Mouse (Mus musculus) lung, postnatal 14 days (tissue): ENCODE measurements at regions not wholly inside any gene's neighbourhood (a gene's known extent, or its start where the extent isn't known, plus 50 kb on each side); places are given as distances from the start of the nearest gene placed in this dataset.
A peak's percentile ranks its signal among the peaks of the same experiment; 100 is the strongest.

Experiments used
- DNase-seq: peaks from one replicate; pipeline ENCODE4 v3.0.0; 2021

GRCm38 (mm10) chr9:32006350-32006749, 93.1 kb upstream of the Barx2 start:
- no peak for DNase-seq

- peak; percentile 12 for DNase-seq
These were observed 97.9 kb upstream of the Barx2 start for GRCm38 (mm10) chr9:32010953-32011770.

- no peak for DNase-seq
These were observed 99.7 kb upstream of the Arhgap32 start for GRCm38 (mm10) chr9:32016286-32016685.

- DNase-seq = peak; percentile 38
These were observed 97.9 kb upstream of the Arhgap32 start for GRCm38 (mm10) chr9:32018020-32018419.

- no peak for DNase-seq
These were observed 96.2 kb upstream of the Arhgap32 start for GRCm38 (mm10) chr9:32019786-32020185.

- peak; percentile 18 for DNase-seq
These were observed 94.8 kb upstream of the Arhgap32 start for GRCm38 (mm10) chr9:32020942-32021731.

- DNase-seq = no peak
These were observed 94.2 kb upstream of the Arhgap32 start for GRCm38 (mm10) chr9:32021755-32022154.

GRCm38 (mm10) chr9:32022996-32023395, 92.9 kb upstream of the Arhgap32 start:
- DNase-seq = no peak

GRCm38 (mm10) chr9:32024767-32025166, 91.2 kb upstream of the Arhgap32 start:
- no peak for DNase-seq

- peak; percentile 40 for DNase-seq
These were observed 88.0 kb upstream of the Arhgap32 start for GRCm38 (mm10) chr9:32027962-32028361.

GRCm38 (mm10) chr9:32029001-32029400, 86.9 kb upstream of the Arhgap32 start:
- no peak for DNase-seq

GRCm38 (mm10) chr9:32029786-32030185, 86.2 kb upstream of the Arhgap32 start:
- DNase-seq = no peak

GRCm38 (mm10) chr9:32030203-32030602, 85.7 kb upstream of the Arhgap32 start:
- DNase-seq = no peak

GRCm38 (mm10) chr9:32031950-32032453, 83.9 kb upstream of the Arhgap32 start:
- peak; percentile 76 for DNase-seq

GRCm38 (mm10) chr9:32032521-32033185, 83.3 kb upstream of the Arhgap32 start:
- peak; percentile 42 for DNase-seq

- no peak for DNase-seq
These were observed 82.0 kb upstream of the Arhgap32 start for GRCm38 (mm10) chr9:32033937-32034336.

- DNase-seq = no peak
These were observed 75.9 kb upstream of the Arhgap32 start for GRCm38 (mm10) chr9:32039999-32040398.

GRCm38 (mm10) chr9:32043344-32043743, 72.6 kb upstream of the Arhgap32 start:
- no peak for DNase-seq

GRCm38 (mm10) chr9:32046791-32047190, 69.1 kb upstream of the Arhgap32 start:
- DNase-seq = no peak

GRCm38 (mm10) chr9:32048941-32049340, 67.0 kb upstream of the Arhgap32 start:
- no peak for DNase-seq

- no peak for DNase-seq
These were observed 66.4 kb upstream of the Arhgap32 start for GRCm38 (mm10) chr9:32049546-32049945.

GRCm38 (mm10) chr9:32053886-32054615, 61.9 kb upstream of the Arhgap32 start:
- no peak for DNase-seq
